Mouse (Mus musculus): ENCODE measurements around the gene Rnf8. TPM values are rescaled to one million over a fixed set of nuclear protein-coding genes. Genes with fewer than 3 reads are reported as not detected.
"Not testable (repeated sequence)": the region's sequence is repeated elsewhere in the genome, so short reads cannot be mapped to it uniquely, and the experiment has no call there.

The Rnf8 gene
- polyA plus RNA-seq, 1 experiment, result 21.0 TPM

- H3K4me1 ChIP-seq (ENCODE audit: control insufficient read depth, insufficient read depth, low read length), result no peaks in the 10 kb centered on the region
- no peak overlapping the region for H3K4me3 ChIP-seq (ENCODE audit: control insufficient read depth, low read depth, low read length)
- no peak overlapping the region for H3K27ac ChIP-seq (ENCODE audit: control insufficient read depth, insufficient read depth, low read depth, low read length)
- H3K36me3 ChIP-seq (ENCODE audit: control insufficient read depth, insufficient read depth, low read length), result peaks cover 7% of the 10 kb centered on the region
- TF ChIP-seq CTCF (IDR thresholded peaks at IDR 0.05; ENCODE audit: control insufficient read depth, insufficient read depth, insufficient replicate concordance, low read depth, low read length) (no peak), POLR2A (IDR thresholded peaks at IDR 0.05; ENCODE audit: control insufficient read depth, low read depth, low read length) (no peak)
- H3K27me3 ChIP-seq (ENCODE audit: control insufficient read depth, insufficient read depth, low read length), result no peaks in the 10 kb centered on the region
Measured at GRCm38 (mm10) chr17:29599537-29599936, 15.1 kb upstream of the Rnf8 start.

GRCm38 (mm10) chr17:29601391-29601790 lies 13.2 kb upstream of the Rnf8 start:
- H3K27me3 ChIP-seq (ENCODE audit: control insufficient read depth, insufficient read depth, low read length), result no peaks in the 10 kb centered on the region
- peaks cover 3% of the 10 kb centered on the region; the same call in 1 of the 2 replicates for H3K36me3 ChIP-seq (ENCODE audit: control insufficient read depth, insufficient read depth, low read length)
- no peaks in the 10 kb centered on the region for H3K4me1 ChIP-seq (ENCODE audit: control insufficient read depth, insufficient read depth, low read length)
- TF ChIP-seq CTCF (IDR thresholded peaks at IDR 0.05; ENCODE audit: control insufficient read depth, insufficient read depth, insufficient replicate concordance, low read depth, low read length) (no peak), POLR2A (IDR thresholded peaks at IDR 0.05; ENCODE audit: control insufficient read depth, low read depth, low read length) (no peak)
- H3K4me3 ChIP-seq (ENCODE audit: control insufficient read depth, low read depth, low read length), result no peak overlapping the region
- H3K27ac ChIP-seq (ENCODE audit: control insufficient read depth, insufficient read depth, low read depth, low read length), result no peak overlapping the region

GRCm38 (mm10) chr17:29603283-29603682 lies 11.3 kb upstream of the Rnf8 start:
- TF ChIP-seq POLR2A (IDR thresholded peaks at IDR 0.05; ENCODE audit: control insufficient read depth, low read depth, low read length) (no peak), CTCF (IDR thresholded peaks at IDR 0.05; ENCODE audit: control insufficient read depth, insufficient read depth, insufficient replicate concordance, low read depth, low read length) (peak; percentile 83; the same call in 1 of the 2 replicates)
- H3K36me3 ChIP-seq (ENCODE audit: control insufficient read depth, insufficient read depth, low read length), result peaks cover 3% of the 10 kb centered on the region; the same call in 1 of the 2 replicates
- no peak overlapping the region for H3K27ac ChIP-seq (ENCODE audit: control insufficient read depth, insufficient read depth, low read depth, low read length)
- no peak overlapping the region for H3K4me3 ChIP-seq (ENCODE audit: control insufficient read depth, low read depth, low read length)
- H3K27me3 ChIP-seq (ENCODE audit: control insufficient read depth, insufficient read depth, low read length), result no peaks in the 10 kb centered on the region
- H3K4me1 ChIP-seq (ENCODE audit: control insufficient read depth, insufficient read depth, low read length), result no peaks in the 10 kb centered on the region

GRCm38 (mm10) chr17:29613453-29613852 lies 1.1 kb upstream of the Rnf8 start:
- H3K4me1 ChIP-seq (ENCODE audit: control insufficient read depth, insufficient read depth, low read length), result peaks cover 11% of the 10 kb centered on the region
- not testable (repeated sequence) for H3K27ac ChIP-seq (ENCODE audit: control insufficient read depth, insufficient read depth, low read depth, low read length); H3K27me3 ChIP-seq (ENCODE audit: control insufficient read depth, insufficient read depth, low read length); H3K4me3 ChIP-seq (ENCODE audit: control insufficient read depth, low read depth, low read length); H3K36me3 ChIP-seq (ENCODE audit: control insufficient read depth, insufficient read depth, low read length)

- Histone ChIP-seq H3K4me1 (ENCODE audit: control insufficient read depth, insufficient read depth, low read length) (peaks cover 11% of the 10 kb centered on the region), H3K27ac (ENCODE audit: control insufficient read depth, insufficient read depth, low read depth, low read length) (peak overlapping the region; percentile 98), H3K36me3 (ENCODE audit: control insufficient read depth, insufficient read depth, low read length) (peaks cover 3% of the 10 kb centered on the region), H3K4me3 (ENCODE audit: control insufficient read depth, low read depth, low read length) (peak overlapping the region; percentile 92), H3K27me3 (ENCODE audit: control insufficient read depth, insufficient read depth, low read length) (no peaks in the 10 kb centered on the region)
- TF ChIP-seq POLR2A (IDR thresholded peaks at IDR 0.05; ENCODE audit: control insufficient read depth, low read depth, low read length) (peak; percentile 64), CTCF (IDR thresholded peaks at IDR 0.05; ENCODE audit: control insufficient read depth, insufficient read depth, insufficient replicate concordance, low read depth, low read length) (no peak)
Measured at GRCm38 (mm10) chr17:29615024-29615551, 498 bp downstream of the Rnf8 start.

- TF ChIP-seq POLR2A (IDR thresholded peaks at IDR 0.05; ENCODE audit: control insufficient read depth, low read depth, low read length), result no peak
- no peak for TF ChIP-seq CTCF (IDR thresholded peaks at IDR 0.05; ENCODE audit: control insufficient read depth, insufficient read depth, insufficient replicate concordance, low read depth, low read length)
- Histone ChIP-seq H3K27me3 (ENCODE audit: control insufficient read depth, insufficient read depth, low read length) (no peaks in the 10 kb centered on the region), H3K4me1 (ENCODE audit: control insufficient read depth, insufficient read depth, low read length) (peaks cover 11% of the 10 kb centered on the region), H3K36me3 (ENCODE audit: control insufficient read depth, insufficient read depth, low read length) (peaks cover 3% of the 10 kb centered on the region), H3K27ac (ENCODE audit: control insufficient read depth, insufficient read depth, low read depth, low read length) (peak overlapping the region; percentile 98), H3K4me3 (ENCODE audit: control insufficient read depth, low read depth, low read length) (peak overlapping the region; percentile 92)
Measured at GRCm38 (mm10) chr17:29615616-29616015, 1.0 kb downstream of the Rnf8 start.

- H3K36me3 ChIP-seq (ENCODE audit: control insufficient read depth, insufficient read depth, low read length), result peaks cover 3% of the 10 kb centered on the region
- H3K27me3 ChIP-seq (ENCODE audit: control insufficient read depth, insufficient read depth, low read length), result no peaks in the 10 kb centered on the region
- TF ChIP-seq POLR2A (IDR thresholded peaks at IDR 0.05; ENCODE audit: control insufficient read depth, low read depth, low read length), result no peak
- no peak for TF ChIP-seq CTCF (IDR thresholded peaks at IDR 0.05; ENCODE audit: control insufficient read depth, insufficient read depth, insufficient replicate concordance, low read depth, low read length)
- no peak overlapping the region for H3K27ac ChIP-seq (ENCODE audit: control insufficient read depth, insufficient read depth, low read depth, low read length)
- H3K4me3 ChIP-seq (ENCODE audit: control insufficient read depth, low read depth, low read length), result no peak overlapping the region
- peaks cover 11% of the 10 kb centered on the region for H3K4me1 ChIP-seq (ENCODE audit: control insufficient read depth, insufficient read depth, low read length)
Measured at GRCm38 (mm10) chr17:29619231-29619630, 4.6 kb downstream of the Rnf8 start.

- peaks cover 3% of the 10 kb centered on the region for H3K36me3 ChIP-seq (ENCODE audit: control insufficient read depth, insufficient read depth, low read length)
- H3K27ac ChIP-seq (ENCODE audit: control insufficient read depth, insufficient read depth, low read depth, low read length), result no peak overlapping the region
- H3K27me3 ChIP-seq (ENCODE audit: control insufficient read depth, insufficient read depth, low read length), result no peaks in the 10 kb centered on the region
- no peak overlapping the region for H3K4me3 ChIP-seq (ENCODE audit: control insufficient read depth, low read depth, low read length)
- TF ChIP-seq CTCF (IDR thresholded peaks at IDR 0.05; ENCODE audit: control insufficient read depth, insufficient read depth, insufficient replicate concordance, low read depth, low read length) (no peak), POLR2A (IDR thresholded peaks at IDR 0.05; ENCODE audit: control insufficient read depth, low read depth, low read length) (no peak)
- H3K4me1 ChIP-seq (ENCODE audit: control insufficient read depth, insufficient read depth, low read length), result no peaks in the 10 kb centered on the region
Measured at GRCm38 (mm10) chr17:29623488-29623887, 8.9 kb downstream of the Rnf8 start.
